Mouse (Mus musculus) lung, adult 2 months (tissue): ENCODE results near the gene Bglap2.
"Not testable (repeated sequence)": the region's sequence is repeated elsewhere in the genome, so short reads cannot be mapped to it uniquely, and the experiment has no call there.

Experiments used
- CTCF ChIP-seq: fragments of 200-500 bp; IDR thresholded peaks from 2 replicates; pipeline ENCODE4 v1.5.1; 2011; ENCODE audit warnings: mild to moderate bottlenecking, low read length, control low read depth; ENCODE audit not compliant: insufficient read depth
- POLR2A ChIP-seq: fragments of 200-500 bp; IDR thresholded peaks from 2 replicates; pipeline ENCODE4 v1.6.1; 2011; ENCODE audit warnings: low read depth, mild to moderate bottlenecking, control low read depth, low read length, borderline replicate concordance; ENCODE audit errors: extremely low read depth

GRCm38 (mm10) chr3:88378599-88378998 is at the start of gene Bglap2:
- TF ChIP-seq CTCF, POLR2A: not testable (repeated sequence)
